Mouse (Mus musculus) lung, adult 2 months (tissue): ENCODE measurements around the gene Baiap2. TPM values are rescaled to one million over a fixed set of nuclear protein-coding genes. Genes with fewer than 3 reads are reported as not detected.
A peak's percentile ranks its signal among the peaks of the same experiment; 100 is the strongest.

Source experiments
- DNase-seq: peaks from one replicate; pipeline ENCODE4 v3.0.0; 2022
- H3K4me1 ChIP-seq: fragments of 200-500 bp; 2 replicates; pipeline ENCODE4 v1.6.1; 2011; ENCODE audit warnings: low read length; ENCODE audit not compliant: control insufficient read depth, insufficient read depth
- H3K4me3 ChIP-seq: fragments of 200-500 bp; replicated peaks from 2 replicates; pipeline ENCODE3; 2011; ENCODE audit warnings: low read depth, mild to moderate bottlenecking, control low read depth, low read length; ENCODE audit errors: extremely low read depth
- CTCF ChIP-seq: fragments of 200-500 bp; IDR thresholded peaks from 2 replicates; pipeline ENCODE4 v1.5.1; 2011; ENCODE audit warnings: mild to moderate bottlenecking, low read length, control low read depth; ENCODE audit not compliant: insufficient read depth
- POLR2A ChIP-seq: fragments of 200-500 bp; IDR thresholded peaks from 2 replicates; pipeline ENCODE4 v1.6.1; 2011; ENCODE audit warnings: low read depth, mild to moderate bottlenecking, control low read depth, low read length, borderline replicate concordance; ENCODE audit errors: extremely low read depth
- WGBS: fragments of 180-500 bp; shearing (Covaris S2); methylation state at CpG from one replicate; pipeline ENCODE4 v1.1.7; 2018; 5-methylcytosine and 5-hydroxymethylcytosine counted together
- polyA plus RNA-seq: library from polyadenylated mRNA; depleted of rRNA; stranded (reverse); fragments of >200 nt; gene quantifications from 2 replicates; pipeline ENCODE4 v1.2.3, GENCODE M21; 2012

Gene Baiap2
- polyA plus RNA-seq, 1 experiment, result 83.7 TPM

DNA sequence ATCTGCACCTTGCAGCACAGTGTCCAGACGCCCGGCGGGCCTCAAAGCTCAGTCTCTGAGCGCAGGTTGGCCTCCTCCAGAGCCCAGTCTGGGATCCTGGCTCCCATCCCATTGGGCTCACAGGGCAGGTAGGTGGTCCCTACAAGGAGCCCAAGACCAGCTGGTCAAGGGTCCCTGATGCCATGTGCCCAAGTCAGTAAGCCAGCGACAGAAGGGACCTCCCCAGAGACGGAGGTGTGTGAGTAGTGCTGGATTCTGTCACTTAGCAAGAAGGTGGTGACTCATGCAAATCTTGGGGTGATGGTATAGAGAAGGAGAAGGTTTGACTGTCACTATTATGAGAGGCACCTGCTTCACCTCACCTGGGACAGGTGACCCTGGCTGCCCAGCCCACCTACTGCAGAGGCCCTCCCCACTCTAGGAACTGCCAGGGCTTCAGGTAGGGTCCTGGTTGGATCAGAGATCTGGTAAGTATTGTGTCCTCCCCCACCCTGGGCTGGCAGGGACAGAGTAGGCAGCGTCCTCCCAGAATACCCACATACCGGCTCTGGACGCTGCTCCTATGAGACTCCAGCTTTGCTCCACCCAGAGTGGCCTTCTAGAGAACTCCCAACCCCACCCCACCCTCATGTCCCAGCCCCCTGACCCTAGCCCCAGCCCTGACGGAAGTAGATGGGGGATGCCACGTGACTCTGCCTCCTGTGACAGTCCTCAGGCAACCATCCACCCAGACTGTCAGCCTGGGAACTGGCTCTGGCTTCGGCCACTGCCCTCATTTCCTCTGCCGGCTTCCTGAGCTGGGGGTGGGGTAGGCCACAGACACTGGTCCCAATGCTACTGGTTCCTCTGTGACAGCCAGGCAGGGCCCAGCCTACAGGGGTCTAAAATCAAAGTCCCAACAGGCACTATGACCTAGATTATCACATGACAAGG is 98.9 kb downstream of the Baiap2 start:
- Histone ChIP-seq H3K4me3 (peak overlapping the region; percentile 49), H3K4me1 (peaks cover 17% of the 10 kb centered on the region)
- 50% methylated on average over 13 of the region's 13 CpGs for WGBS
- peak; percentile 56; the same call in 1 of the 2 replicates for TF ChIP-seq POLR2A
- TF ChIP-seq CTCF, result no peak
- DNase-seq, result peak; percentile 63

DNA sequence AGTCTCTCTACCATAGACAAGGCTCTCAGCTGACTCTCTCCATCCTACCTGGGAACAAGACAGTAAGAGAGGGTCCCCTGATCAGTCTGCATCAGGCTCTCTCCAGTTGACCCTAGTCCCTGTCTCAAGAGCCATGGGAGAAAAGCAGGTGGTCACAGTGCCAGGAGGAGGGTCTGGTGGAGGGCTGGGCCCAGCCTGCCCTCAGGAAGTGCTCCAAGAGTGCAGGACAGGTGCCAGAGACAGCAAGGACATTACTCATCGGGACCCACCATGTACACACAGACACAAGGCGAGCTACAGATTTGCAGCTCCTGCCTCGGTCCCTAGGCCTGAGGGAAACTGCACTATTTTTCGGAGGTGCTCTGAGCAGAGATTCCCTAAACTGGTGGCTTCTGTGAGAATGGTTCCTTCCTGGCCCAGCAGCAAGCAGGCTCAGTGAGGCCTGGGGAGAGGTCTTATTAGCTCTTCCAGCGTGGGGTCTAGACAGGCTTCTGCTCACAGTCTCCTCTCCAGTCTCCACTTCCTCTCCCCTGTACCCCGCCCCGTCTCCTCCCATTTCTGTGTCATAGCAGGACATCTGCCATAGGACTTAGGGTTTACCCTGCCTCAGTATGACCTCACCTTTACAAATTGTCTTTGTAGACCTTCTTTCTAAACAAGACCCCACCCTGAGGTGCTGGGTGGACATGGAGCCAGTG is 99.7 kb downstream of the Baiap2 start:
- no peak for TF ChIP-seq CTCF
- no peak for TF ChIP-seq POLR2A
- WGBS, result 42% methylated on average over 7 of the region's 7 CpGs
- H3K4me1 ChIP-seq, result peaks cover 17% of the 10 kb centered on the region
- no peak for DNase-seq
- no peak overlapping the region for H3K4me3 ChIP-seq

DNA sequence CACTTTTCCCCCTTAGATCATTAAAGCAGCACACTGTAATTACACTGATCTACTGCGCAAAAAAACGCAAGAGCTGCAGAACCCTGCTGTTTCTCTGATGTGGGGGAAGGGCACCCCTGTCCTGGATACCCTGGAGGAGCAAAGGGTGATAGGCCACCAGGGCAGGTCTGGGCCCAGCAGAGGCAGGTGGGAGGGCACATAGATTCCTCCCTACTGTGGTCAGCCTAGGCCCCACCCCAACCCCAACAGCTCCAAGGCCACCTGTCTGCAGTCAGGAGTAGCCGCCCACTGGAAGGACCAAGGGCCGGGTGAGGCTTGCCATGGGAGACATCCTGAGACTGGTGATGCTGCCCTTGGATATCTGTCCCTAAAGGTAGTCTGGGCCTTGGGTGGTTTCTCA is 102.8 kb downstream of the Baiap2 start:
- WGBS, result 80% methylated on average over 4 of the region's 4 CpGs
- TF ChIP-seq CTCF (no peak), POLR2A (no peak)
- no peak for DNase-seq
- H3K4me1 ChIP-seq, result peaks cover 20% of the 10 kb centered on the region
- H3K4me3 ChIP-seq, result no peak overlapping the region

DNA sequence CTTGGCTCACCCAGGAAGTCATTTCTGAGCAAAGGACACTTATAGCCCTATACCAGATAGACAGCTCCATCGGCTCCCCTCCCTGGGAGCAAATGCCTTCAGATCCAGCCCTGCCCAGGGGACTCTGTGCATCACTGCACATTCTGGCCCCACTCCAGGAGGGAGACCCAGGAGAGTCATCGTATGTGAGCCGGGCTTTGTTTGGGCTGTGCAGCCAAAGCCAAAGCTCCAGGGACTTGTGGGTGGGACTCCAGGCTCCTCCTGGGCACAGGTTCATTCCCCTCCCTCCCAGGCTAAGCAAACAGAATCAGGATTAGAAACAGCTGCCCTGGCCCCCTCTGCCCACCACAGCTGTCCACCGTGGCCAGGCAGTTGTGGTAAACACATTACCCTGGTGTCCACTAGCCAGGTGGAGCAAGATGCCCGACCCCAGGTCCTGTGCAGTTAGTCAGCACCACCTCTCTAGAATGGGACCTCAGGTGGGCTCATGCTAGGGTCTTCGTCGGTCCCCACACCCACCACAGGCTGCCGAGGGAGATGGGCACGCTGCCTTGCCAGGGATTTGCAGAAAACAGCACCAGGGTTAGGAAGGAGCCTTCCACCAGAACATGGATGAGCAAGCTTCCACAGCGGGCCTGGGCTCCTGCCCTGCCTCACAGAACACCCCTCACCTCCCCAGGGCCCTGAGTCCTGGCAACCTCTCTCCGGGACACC is 103.4 kb downstream of the Baiap2 start:
- peaks cover 15% of the 10 kb centered on the region for H3K4me1 ChIP-seq
- TF ChIP-seq POLR2A, result no peak
- no peak for TF ChIP-seq CTCF
- DNase-seq, result no peak

DNA sequence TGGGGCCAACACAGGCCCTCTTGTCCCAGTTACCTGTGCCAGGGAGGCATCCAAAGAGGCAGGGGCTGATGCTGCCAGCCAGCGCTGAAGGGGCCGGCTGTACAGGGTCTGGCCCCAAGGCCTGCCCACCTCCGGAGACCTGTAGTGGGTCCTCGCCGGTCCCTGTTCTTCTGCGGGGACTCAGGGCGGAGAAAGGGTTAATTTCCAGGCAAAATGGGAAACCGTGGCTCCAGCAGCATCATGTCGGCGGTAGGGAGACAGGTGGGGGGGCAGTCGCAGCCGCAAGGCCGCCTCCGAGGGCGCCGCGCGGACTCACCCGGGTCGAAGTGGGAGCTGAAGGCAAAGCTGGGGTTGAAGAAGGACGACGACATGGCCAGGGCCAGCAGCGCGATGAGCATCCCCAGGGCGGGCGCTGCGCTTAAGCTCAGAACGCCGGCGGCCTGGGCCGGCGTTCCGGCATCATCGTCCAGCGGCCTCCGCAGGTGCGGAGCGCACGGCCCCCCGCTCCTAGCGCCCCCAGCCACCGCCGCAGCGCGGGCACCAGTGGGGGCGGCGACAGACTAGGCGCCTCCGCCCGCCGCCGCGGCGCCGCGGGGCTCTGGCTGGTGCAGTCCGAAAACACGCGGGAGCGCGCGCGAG is 104.1 kb downstream of the Baiap2 start, which contains the start of gene Aatk:
Gene Aatk (minus strand): TSS at position 615 of the 639 bp plus-strand sequence.
- Histone ChIP-seq H3K4me3 (peak within 1 kb of the TSS; percentile 63), H3K4me1 (peaks cover 10% of the 10 kb centered on the region)
- WGBS, result 5% methylated on average over 63 of the region's 63 CpGs
- TF ChIP-seq CTCF, result no peak
- no peak for TF ChIP-seq POLR2A
- no peak for DNase-seq

More for the DNA sequence above, 103.4 kb downstream of the Baiap2 start:
- 59% methylated on average over 11 of the region's 11 CpGs for WGBS
- H3K4me3 ChIP-seq, result peak overlapping the region; percentile 63

DNA sequence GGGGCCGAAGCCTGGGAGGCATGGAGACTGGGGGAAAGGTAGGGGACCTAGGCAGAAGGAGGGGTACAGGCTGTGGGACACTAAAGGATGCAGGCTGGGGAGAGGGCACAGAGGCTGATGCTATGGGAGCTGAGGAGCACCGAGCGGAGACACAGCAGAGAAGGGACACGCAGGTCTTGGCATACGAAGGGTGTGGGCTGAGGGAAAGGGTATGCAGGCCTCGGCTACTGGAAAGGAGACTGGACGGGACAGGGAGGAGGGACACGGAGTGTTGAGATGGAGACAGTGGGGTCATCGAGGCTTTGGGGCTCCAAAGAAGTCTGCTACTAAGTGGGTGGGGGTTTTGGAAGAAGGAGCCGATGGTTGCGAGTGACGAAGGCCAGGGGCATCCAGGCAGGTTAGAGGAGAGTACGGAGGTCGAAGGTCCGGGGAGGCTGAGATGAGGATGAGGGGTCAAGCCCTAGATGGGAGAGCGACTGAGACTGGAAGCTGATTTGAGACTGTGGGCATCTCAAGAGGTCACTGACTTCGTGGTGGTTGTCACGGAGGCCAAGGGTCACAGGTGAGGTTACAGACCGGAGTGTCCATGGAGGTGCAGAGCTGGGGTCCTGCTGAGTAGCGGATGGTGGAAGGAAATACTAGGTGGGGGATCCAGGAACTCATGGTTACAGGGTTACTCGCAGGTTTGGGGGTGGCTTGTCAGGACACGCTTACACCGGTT is 105.1 kb downstream of the Baiap2 start:
- Histone ChIP-seq H3K4me1 (peaks cover 3% of the 10 kb centered on the region; the same call in 1 of the 2 replicates), H3K4me3 (peak overlapping the region; percentile 4)
- no peak for DNase-seq
- WGBS, result 31% methylated on average over 23 of the region's 23 CpGs
- TF ChIP-seq CTCF (no peak), POLR2A (no peak)

DNA sequence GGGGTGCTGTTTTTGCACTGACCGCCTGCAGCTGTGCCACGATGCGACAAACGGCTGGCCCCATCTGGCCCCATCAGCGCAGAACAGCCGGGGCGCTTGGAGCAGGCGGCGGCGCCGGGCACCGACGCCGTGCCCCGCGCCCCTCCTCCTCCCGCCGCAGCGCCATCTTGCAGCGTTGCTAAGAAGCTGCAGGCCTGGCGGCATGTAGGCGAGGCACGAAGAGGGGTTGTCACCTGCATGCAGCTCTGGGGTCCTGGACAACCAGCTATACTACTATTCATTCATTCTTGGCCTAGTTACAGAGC is 105.6 kb downstream of the Baiap2 start:
- peaks cover 3% of the 10 kb centered on the region; the same call in 1 of the 2 replicates for H3K4me1 ChIP-seq
- WGBS, result 26% methylated on average over 23 of the region's 23 CpGs
- no peak for DNase-seq
- no peak for TF ChIP-seq POLR2A
- TF ChIP-seq CTCF, result no peak
- H3K4me3 ChIP-seq, result no peak overlapping the region

DNA sequence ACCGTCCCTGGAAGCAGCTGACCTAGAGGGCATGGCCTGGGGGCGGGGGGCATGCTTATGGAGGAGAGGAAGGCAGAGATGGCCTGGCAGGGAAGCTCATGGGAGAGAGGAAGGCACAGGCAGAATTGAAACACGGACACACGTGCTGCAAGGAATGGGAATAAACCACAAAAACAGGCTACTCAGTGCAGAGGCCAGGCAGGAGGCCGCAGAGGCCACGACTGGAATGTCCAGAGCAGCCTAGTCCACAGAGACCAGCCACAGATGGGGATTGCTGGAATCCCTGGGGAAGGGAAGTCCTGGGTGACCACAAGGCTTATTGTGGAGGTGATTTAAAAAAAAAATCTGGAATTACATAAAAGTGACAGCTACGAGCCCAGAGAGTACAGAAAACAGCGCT is 106.5 kb downstream of the Baiap2 start:
- Histone ChIP-seq H3K4me3 (no peak overlapping the region), H3K4me1 (peaks cover 3% of the 10 kb centered on the region; the same call in 1 of the 2 replicates)
- 82% methylated on average over 8 of the region's 8 CpGs for WGBS
- TF ChIP-seq CTCF (no peak), POLR2A (no peak)
- no peak for DNase-seq
